Mouse (Mus musculus) stomach, embryonic 16.5 days (tissue): ENCODE results near the gene Csrnp3. TPM values are rescaled to one million over a fixed set of nuclear protein-coding genes. Genes with fewer than 3 reads are reported as not detected.

ENCODE experiments used
- ATAC-seq: fragments of 200-750 bp; cut with Nextera tagmentation; 2 replicates; pipeline ENCODE4 v1.8.0; 2017; ENCODE audit warnings: moderate number of reproducible peaks, moderate TSS enrichment; ENCODE audit not compliant: insufficient read depth, low FRiP score
- H3K27ac ChIP-seq: fragments of 300-500 bp; sonication (generic); 2 replicates; pipeline ENCODE4 v1.5.1; 2014; ENCODE audit warnings: low read length
- H3K27me3 ChIP-seq: fragments of 300-500 bp; sonication (generic); 2 replicates; pipeline ENCODE4 v1.6.1; 2014; ENCODE audit warnings: low read length, control low read depth, mixed read lengths; ENCODE audit not compliant: control insufficient read depth, insufficient read depth
- H3K36me3 ChIP-seq: fragments of 300-500 bp; sonication (generic); 2 replicates; pipeline ENCODE4 v1.6.1; 2014; ENCODE audit warnings: low read length; ENCODE audit not compliant: control insufficient read depth, insufficient read depth
- H3K4me1 ChIP-seq: fragments of 300-500 bp; sonication (generic); 2 replicates; pipeline ENCODE4 v1.6.1; 2014; ENCODE audit warnings: low read length, control low read depth, mixed read lengths; ENCODE audit not compliant: control insufficient read depth, insufficient read depth
- H3K4me2 ChIP-seq: fragments of 300-500 bp; sonication (generic); 2 replicates; pipeline ENCODE4 v1.6.1; 2014; ENCODE audit warnings: low read depth, low read length, mixed read lengths
- H3K4me3 ChIP-seq: fragments of 300-500 bp; sonication (generic); replicated peaks from 2 replicates; pipeline ENCODE4 v1.5.1; 2014; ENCODE audit warnings: mild to moderate bottlenecking, low read length
- H3K9ac ChIP-seq: fragments of 300-500 bp; sonication (generic); 2 replicates; pipeline ENCODE4 v1.6.1; 2014; ENCODE audit warnings: low read length
- H3K9me3 ChIP-seq: fragments of 300-500 bp; sonication (generic); replicated peaks from 2 replicates; pipeline ENCODE4 v1.6.1; 2016; ENCODE audit warnings: low read length, control low read depth; ENCODE audit not compliant: control insufficient read depth
- WGBS: fragments of 180-500 bp; shearing (Covaris S2); extraction: QIAGEN DNeasy Blood & Tissue Kit; methylation state at CpG from one replicate; pipeline ENCODE4 v1.1.7; 2014; 5-methylcytosine and 5-hydroxymethylcytosine counted together
- polyA plus RNA-seq: library from polyadenylated mRNA; unstranded; fragments of >200 nt; fragmentation: Nextera tagmentation; extraction: Ambion mirVana; gene quantifications from 2 replicates; pipeline ENCODE4 v1.2.1, GENCODE M21; 2015

Gene Csrnp3
- polyA plus RNA-seq, 1 experiment from 2014 or later, result 1.3 TPM

- Histone ChIP-seq H3K36me3 (no peaks in the 10 kb centered on the region), H3K4me3 (no peak overlapping the region), H3K27ac (no peak overlapping the region), H3K9ac (no peak overlapping the region), H3K9me3 (no peaks in the 10 kb centered on the region), H3K4me1 (no peaks in the 10 kb centered on the region), H3K4me2 (no peak overlapping the region), H3K27me3 (no peaks in the 10 kb centered on the region)
- WGBS, result 65% methylated on average over 6 of the region's 6 CpGs
- ATAC-seq, result no peak
These were observed 141.5 kb downstream of the Csrnp3 start for GRCm38 (mm10) chr2:65987069-65987468.

DNA sequence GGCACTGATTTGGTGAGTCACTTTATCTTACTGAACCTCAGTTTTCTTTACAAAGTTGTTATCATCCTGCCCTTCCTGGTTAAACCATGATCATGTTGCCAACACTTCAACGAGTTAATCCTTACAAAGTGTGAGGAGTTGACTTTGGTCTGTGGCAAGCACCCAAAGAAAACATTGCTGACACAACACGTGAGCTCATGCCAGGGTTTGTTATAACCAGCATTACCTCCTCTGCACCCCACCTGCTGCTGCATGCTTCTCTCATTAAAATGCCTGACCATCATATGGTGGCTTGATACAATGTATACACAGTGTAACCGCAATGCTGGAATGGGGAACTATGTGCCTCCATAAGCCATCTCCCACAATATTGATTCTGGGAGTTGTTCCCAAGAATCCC, 142.0 kb downstream of the Csrnp3 start:
- ATAC-seq, result no peak

GRCm38 (mm10) chr2:65988788-65989187, 143.2 kb downstream of the Csrnp3 start:
- Histone ChIP-seq H3K36me3 (no peaks in the 10 kb centered on the region), H3K4me2 (no peak overlapping the region), H3K9me3 (no peaks in the 10 kb centered on the region), H3K27me3 (no peaks in the 10 kb centered on the region), H3K4me3 (no peak overlapping the region), H3K27ac (no peak overlapping the region), H3K9ac (no peak overlapping the region), H3K4me1 (peaks cover 4% of the 10 kb centered on the region; the same call in 1 of the 2 replicates)
- WGBS, result 80% methylated on average over 3 of the region's 3 CpGs
- ATAC-seq, result no peak

More for the DNA sequence above, 142.0 kb downstream of the Csrnp3 start:
- Histone ChIP-seq H3K4me1 (no peaks in the 10 kb centered on the region), H3K4me2 (no peak overlapping the region), H3K9me3 (no peaks in the 10 kb centered on the region), H3K9ac (no peak overlapping the region), H3K36me3 (no peaks in the 10 kb centered on the region), H3K27me3 (no peaks in the 10 kb centered on the region), H3K4me3 (no peak overlapping the region), H3K27ac (no peak overlapping the region)
- WGBS, result 68% methylated on average over 3 of the region's 3 CpGs

DNA sequence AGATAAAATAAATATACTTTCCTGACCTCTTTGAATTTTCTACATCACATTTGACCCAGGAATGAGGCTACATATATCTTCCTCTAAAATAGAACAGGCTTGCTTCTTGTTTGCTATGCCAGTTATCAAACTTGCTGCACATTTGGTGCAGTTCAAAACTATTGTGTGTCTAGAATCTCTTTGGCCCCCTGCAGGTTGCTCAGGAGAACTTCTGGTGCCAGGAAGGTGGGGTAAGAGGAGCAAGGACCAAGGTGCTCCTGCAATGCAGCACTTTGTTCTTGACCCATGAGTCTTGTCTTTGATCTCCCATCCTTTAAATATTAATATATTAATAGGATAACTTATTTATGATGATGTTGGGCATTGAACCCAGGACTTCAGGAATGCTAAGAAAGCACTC, 144.5 kb downstream of the Csrnp3 start:
- H3K9me3 ChIP-seq, result no peaks in the 10 kb centered on the region
- H3K4me1 ChIP-seq, result peaks cover 4% of the 10 kb centered on the region; the same call in 1 of the 2 replicates
- H3K27ac ChIP-seq, result no peak overlapping the region
- no peak overlapping the region for H3K4me2 ChIP-seq
- no peaks in the 10 kb centered on the region for H3K27me3 ChIP-seq
- H3K4me3 ChIP-seq, result no peak overlapping the region
- ATAC-seq, result no peak
- no peaks in the 10 kb centered on the region for H3K36me3 ChIP-seq
- H3K9ac ChIP-seq, result no peak overlapping the region

- Histone ChIP-seq H3K36me3 (no peaks in the 10 kb centered on the region), H3K27ac (no peak overlapping the region), H3K9ac (no peak overlapping the region), H3K4me3 (no peak overlapping the region), H3K4me2 (no peak overlapping the region), H3K9me3 (no peaks in the 10 kb centered on the region), H3K27me3 (no peaks in the 10 kb centered on the region), H3K4me1 (peaks cover 4% of the 10 kb centered on the region; the same call in 1 of the 2 replicates)
- 77% methylated on average over 4 of the region's 4 CpGs for WGBS
- ATAC-seq, result no peak
These were observed 145.2 kb downstream of the Csrnp3 start for GRCm38 (mm10) chr2:65990754-65991153.

GRCm38 (mm10) chr2:65993371-65993770, 147.8 kb downstream of the Csrnp3 start:
- no peak for ATAC-seq
- H3K4me2 ChIP-seq, result peak overlapping the region; percentile 32; the same call in 1 of the 2 replicates
- H3K9ac ChIP-seq, result no peak overlapping the region
- peaks cover 4% of the 10 kb centered on the region; the same call in 1 of the 2 replicates for H3K4me1 ChIP-seq
- H3K4me3 ChIP-seq, result no peak overlapping the region; the same call in 1 of the 2 replicates
- H3K36me3 ChIP-seq, result no peaks in the 10 kb centered on the region
- H3K27me3 ChIP-seq, result no peaks in the 10 kb centered on the region
- no peak overlapping the region for H3K27ac ChIP-seq
- H3K9me3 ChIP-seq, result no peaks in the 10 kb centered on the region
- WGBS, result 49% methylated on average over 14 of the region's 14 CpGs

- Histone ChIP-seq H3K36me3 (no peaks in the 10 kb centered on the region), H3K27me3 (no peaks in the 10 kb centered on the region), H3K27ac (no peak overlapping the region), H3K4me1 (peaks cover 4% of the 10 kb centered on the region; the same call in 1 of the 2 replicates), H3K4me3 (no peak overlapping the region), H3K4me2 (no peak overlapping the region), H3K9me3 (no peaks in the 10 kb centered on the region), H3K9ac (no peak overlapping the region)
- 59% methylated on average over 13 of the region's 13 CpGs for WGBS
- no peak for ATAC-seq
These were observed 149.4 kb downstream of the Csrnp3 start for GRCm38 (mm10) chr2:65994886-65995468.

GRCm38 (mm10) chr2:65998747-65999146, 153.2 kb downstream of the Csrnp3 start:
- Histone ChIP-seq H3K9ac (no peak overlapping the region), H3K27ac (no peak overlapping the region), H3K4me3 (no peak overlapping the region), H3K9me3 (no peaks in the 10 kb centered on the region), H3K27me3 (no peaks in the 10 kb centered on the region), H3K36me3 (no peaks in the 10 kb centered on the region), H3K4me2 (no peak overlapping the region), H3K4me1 (no peaks in the 10 kb centered on the region)
- no peak for ATAC-seq
- WGBS, result 89% methylated on average over 2 of the region's 2 CpGs

DNA sequence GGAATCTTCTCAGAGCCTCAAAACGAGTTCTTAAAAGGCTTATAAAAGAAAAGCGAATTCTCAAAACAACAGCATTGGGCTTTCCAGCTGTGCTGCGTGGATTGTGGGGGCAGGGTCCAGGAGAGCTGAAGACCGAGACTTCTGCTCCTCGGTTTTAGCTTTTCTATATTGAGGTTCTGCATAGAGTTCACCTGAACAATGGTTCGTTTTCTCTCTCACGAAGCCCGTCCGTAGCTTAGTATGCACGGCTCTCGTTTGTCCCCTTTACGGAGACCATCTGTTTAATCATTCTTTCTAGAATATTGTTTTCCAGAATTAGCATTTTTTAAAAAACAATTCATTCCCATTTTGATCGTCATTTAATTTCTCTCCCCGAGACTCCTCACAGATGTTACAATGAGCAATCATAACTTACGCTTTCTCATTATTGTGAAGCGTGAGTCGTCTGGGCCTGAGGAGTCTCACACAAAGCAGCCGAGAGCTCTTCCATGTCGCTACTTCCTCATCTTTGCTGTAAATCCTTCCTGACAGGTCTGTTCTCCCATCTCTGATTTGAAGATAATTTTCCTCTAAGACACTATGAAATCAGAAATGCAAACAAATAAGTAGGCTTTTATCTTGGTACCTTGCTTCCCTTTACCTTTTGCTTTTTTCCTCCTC, 163.6 kb downstream of the Csrnp3 start:
- 84% methylated on average over 19 of the region's 19 CpGs for WGBS
- Histone ChIP-seq H3K4me2 (no peak overlapping the region), H3K9me3 (no peaks in the 10 kb centered on the region), H3K27ac (no peak overlapping the region), H3K4me3 (no peak overlapping the region), H3K36me3 (no peaks in the 10 kb centered on the region), H3K9ac (no peak overlapping the region), H3K4me1 (no peaks in the 10 kb centered on the region), H3K27me3 (no peaks in the 10 kb centered on the region)
- ATAC-seq, result no peak
